Mouse (Mus musculus) heart, embryonic 11.5 days (tissue): ENCODE measurements around the gene Aacs. TPM values are rescaled to one million over a fixed set of nuclear protein-coding genes. Genes with fewer than 3 reads are reported as not detected.
A peak's percentile ranks its signal among the peaks of the same experiment; 100 is the strongest.

Source experiments
- ATAC-seq: fragments of 200-750 bp; cut with Nextera tagmentation; replicated peaks from 2 replicates; pipeline ENCODE4 v1.8.0; 2017; ENCODE audit warnings: moderate library complexity; ENCODE audit not compliant: insufficient number of reproducible peaks, low FRiP score, low TSS enrichment
- H3K27ac ChIP-seq: fragments of 300-500 bp; sonication (generic); 2 replicates; pipeline ENCODE4 v1.5.1; 2014; ENCODE audit warnings: mild to moderate bottlenecking, low read depth, low read length
- H3K27me3 ChIP-seq: fragments of 300-500 bp; sonication (generic); 2 replicates; pipeline ENCODE4 v1.6.1; 2014; ENCODE audit warnings: mild to moderate bottlenecking, low read length, mixed read lengths; ENCODE audit not compliant: control insufficient read depth, insufficient read depth
- H3K36me3 ChIP-seq: fragments of 300-500 bp; sonication (generic); 2 replicates; pipeline ENCODE4 v1.6.1; 2014; ENCODE audit warnings: mild to moderate bottlenecking, low read length, moderate library complexity, mixed read lengths; ENCODE audit not compliant: control insufficient read depth, insufficient read depth
- H3K4me1 ChIP-seq: fragments of 300-500 bp; sonication (generic); 2 replicates; pipeline ENCODE4 v1.6.1; 2014; ENCODE audit warnings: low read length; ENCODE audit not compliant: control insufficient read depth, insufficient read depth
- H3K4me2 ChIP-seq: fragments of 300-500 bp; sonication (generic); 2 replicates; pipeline ENCODE4 v1.6.1; 2014; ENCODE audit warnings: mild to moderate bottlenecking, moderate library complexity
- H3K4me3 ChIP-seq: fragments of 300-500 bp; sonication (generic); 2 replicates; pipeline ENCODE4 v1.5.1; 2014; ENCODE audit warnings: low read depth, low read length
- H3K9ac ChIP-seq: fragments of 300-500 bp; sonication (generic); 2 replicates; pipeline ENCODE4 v1.6.1; 2014; ENCODE audit warnings: mild to moderate bottlenecking, low read depth, low read length, moderate library complexity
- H3K9me3 ChIP-seq: fragments of 300-500 bp; sonication (generic); replicated peaks from 2 replicates; pipeline ENCODE4 v1.6.1; 2016; ENCODE audit warnings: low read length; ENCODE audit not compliant: control insufficient read depth
- WGBS: fragments of 180-500 bp; shearing (Covaris S2); extraction: QIAGEN DNeasy Blood & Tissue Kit; methylation state at CpG from one replicate; pipeline ENCODE4 v1.1.7; 2014; ENCODE audit not compliant: insufficient replicate concordance; 5-methylcytosine and 5-hydroxymethylcytosine counted together
- polyA plus RNA-seq: library from polyadenylated mRNA; unstranded; fragments of >200 nt; fragmentation: Nextera tagmentation; extraction: Ambion mirVana; gene quantifications from 2 replicates; pipeline ENCODE4 v1.2.1, GENCODE M21; 2014

The Aacs gene
- polyA plus RNA-seq, 1 experiment from 2014 or later = 14.2 TPM

DNA sequence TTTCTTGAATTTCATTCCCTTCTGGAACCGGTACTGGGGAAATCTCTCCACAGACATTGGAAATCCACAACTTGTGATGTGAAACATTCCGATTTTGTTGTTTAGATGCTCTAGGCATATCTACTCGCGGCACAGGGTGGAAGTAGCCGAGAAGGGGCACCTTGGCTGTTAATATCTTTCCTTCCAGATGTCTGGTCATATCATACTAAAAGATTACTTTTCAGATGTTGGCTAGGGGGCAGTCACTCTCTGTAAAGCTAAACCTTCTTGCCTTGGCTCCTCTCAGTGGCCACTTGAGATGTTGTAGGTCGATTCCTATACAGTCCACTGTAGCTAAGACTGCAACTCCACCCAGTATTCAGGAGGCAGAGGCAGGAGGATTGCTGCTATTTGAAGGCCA lies 19.5 kb upstream of the Aacs start:
- Histone ChIP-seq H3K27me3 (no peaks in the 10 kb centered on the region), H3K27ac (no peak overlapping the region), H3K4me3 (no peak overlapping the region), H3K9ac (no peak overlapping the region), H3K4me2 (no peak overlapping the region), H3K4me1 (no peaks in the 10 kb centered on the region), H3K9me3 (no peaks in the 10 kb centered on the region), H3K36me3 (peaks cover 7% of the 10 kb centered on the region)
- WGBS = 82% methylated on average over 6 of the region's 6 CpGs
- no peak for ATAC-seq

DNA sequence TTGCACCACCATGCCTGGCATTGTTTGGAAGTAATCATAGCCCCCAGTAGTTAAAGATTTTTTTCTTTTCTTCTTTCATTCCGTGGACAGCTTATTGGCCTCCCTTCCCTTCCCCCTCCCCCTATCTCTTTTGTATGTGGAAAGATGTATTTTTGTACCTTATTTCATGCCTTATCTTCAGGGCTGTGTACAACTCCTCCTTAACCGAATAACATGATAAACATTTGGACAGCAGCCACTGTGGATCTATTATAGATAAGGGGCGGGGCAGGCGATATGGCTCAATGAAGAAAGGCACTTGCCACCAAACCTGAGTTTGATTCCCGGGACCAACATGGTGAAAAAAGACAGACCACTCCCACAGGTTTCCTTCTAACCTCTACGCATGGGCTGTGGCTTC lies 18.1 kb upstream of the Aacs start:
- H3K4me3 ChIP-seq = no peak overlapping the region
- peaks cover 7% of the 10 kb centered on the region for H3K36me3 ChIP-seq
- no peaks in the 10 kb centered on the region for H3K27me3 ChIP-seq
- no peak overlapping the region for H3K9ac ChIP-seq
- H3K27ac ChIP-seq = no peak overlapping the region
- WGBS = 82% methylated on average over 6 of the region's 6 CpGs
- ATAC-seq = no peak
- no peaks in the 10 kb centered on the region for H3K9me3 ChIP-seq
- H3K4me2 ChIP-seq = no peak overlapping the region
- no peaks in the 10 kb centered on the region for H3K4me1 ChIP-seq

DNA sequence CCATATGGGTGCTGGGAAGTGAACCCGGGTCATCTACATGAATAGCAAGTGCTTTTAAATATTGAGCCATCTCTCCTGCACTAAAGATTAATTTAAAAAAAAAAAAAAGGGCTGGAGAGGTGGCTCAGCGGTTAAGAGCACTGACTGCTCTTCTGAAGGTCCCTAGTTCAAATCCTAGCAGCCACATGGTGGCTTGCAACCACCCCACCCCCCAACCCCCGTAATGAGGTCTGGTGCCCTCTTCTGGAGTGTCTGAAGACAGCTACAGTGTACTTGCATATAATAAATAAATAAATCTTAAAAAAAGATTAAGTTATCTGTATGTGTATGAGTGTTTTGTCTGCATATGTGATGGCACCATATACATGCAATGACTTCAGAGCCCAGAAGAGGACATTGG lies 15.0 kb upstream of the Aacs start:
- no peak overlapping the region for H3K9ac ChIP-seq
- H3K27me3 ChIP-seq = no peaks in the 10 kb centered on the region
- 0 out of 2 replicates have a peak, but pooled peaks cover 2% of the 10 kb centered on the region for H3K4me1 ChIP-seq
- no peak overlapping the region for H3K4me3 ChIP-seq
- H3K27ac ChIP-seq = no peak overlapping the region
- no peak overlapping the region for H3K4me2 ChIP-seq
- WGBS = 82% methylated on average over 3 of the region's 3 CpGs
- H3K36me3 ChIP-seq = no peaks in the 10 kb centered on the region
- no peaks in the 10 kb centered on the region for H3K9me3 ChIP-seq
- no peak for ATAC-seq

DNA sequence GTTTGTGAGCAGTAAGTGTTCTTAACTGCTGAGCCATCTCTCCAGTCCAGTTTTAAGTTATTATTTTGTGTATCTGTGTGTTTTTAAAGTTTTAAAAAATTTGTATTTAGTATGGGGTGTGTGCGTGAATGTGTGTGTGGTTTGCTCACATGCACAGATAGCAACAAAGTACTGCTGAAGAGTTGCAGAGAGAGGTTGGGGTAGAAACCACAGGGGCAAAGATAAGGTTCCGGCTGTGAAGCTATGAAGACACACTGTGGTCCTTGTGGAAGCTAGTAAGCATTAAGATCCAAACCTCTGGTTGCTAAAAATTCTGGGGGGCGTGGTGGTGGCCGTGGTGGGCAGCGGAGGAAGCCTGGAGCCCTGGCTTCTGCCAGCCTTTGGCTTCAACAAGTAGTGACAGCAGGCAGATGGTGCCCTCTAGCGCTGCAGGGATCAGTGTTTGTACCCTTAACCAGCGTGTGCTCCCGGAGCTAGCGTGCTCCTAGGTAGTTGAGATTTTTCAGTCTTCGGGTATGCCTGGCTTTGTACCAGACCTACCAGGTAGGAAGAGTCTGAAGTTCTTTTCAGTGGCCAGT lies 13.7 kb upstream of the Aacs start:
- H3K4me2 ChIP-seq = no peak overlapping the region
- no peaks in the 10 kb centered on the region for H3K27me3 ChIP-seq
- no peak overlapping the region for H3K4me3 ChIP-seq
- H3K4me1 ChIP-seq = 0 out of 2 replicates have a peak, but pooled peaks cover 2% of the 10 kb centered on the region
- 43% methylated on average over 10 of the region's 10 CpGs for WGBS
- H3K27ac ChIP-seq = no peak overlapping the region
- ATAC-seq = no peak
- H3K9ac ChIP-seq = 0 out of 2 replicates have a peak overlapping the region, but pooled peaks have one; percentile 10
- H3K9me3 ChIP-seq = no peaks in the 10 kb centered on the region
- no peaks in the 10 kb centered on the region for H3K36me3 ChIP-seq

DNA sequence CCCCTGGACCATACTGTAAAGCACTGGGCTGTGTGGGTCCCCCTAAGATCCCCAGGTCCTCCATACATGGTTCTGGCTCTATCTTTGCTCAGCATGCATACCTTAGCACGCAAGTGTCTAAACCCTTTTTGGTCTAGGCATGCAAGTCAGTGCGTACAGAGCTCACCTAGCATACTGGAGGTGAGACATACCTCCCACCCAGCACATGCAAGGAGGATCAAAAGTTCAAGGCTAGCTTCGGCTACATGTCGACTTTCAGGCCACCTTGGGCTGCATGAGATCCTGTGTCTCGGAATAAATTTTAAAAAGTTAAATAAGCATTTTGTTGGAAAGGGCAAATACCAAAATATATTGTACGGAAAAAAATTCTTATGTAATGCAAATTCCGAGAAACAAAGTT lies 10.4 kb upstream of the Aacs start:
- H3K4me1 ChIP-seq = 0 out of 2 replicates have a peak, but pooled peaks cover 2% of the 10 kb centered on the region
- no peak overlapping the region for H3K9ac ChIP-seq
- no peaks in the 10 kb centered on the region for H3K9me3 ChIP-seq
- no peaks in the 10 kb centered on the region for H3K36me3 ChIP-seq
- H3K27me3 ChIP-seq = no peaks in the 10 kb centered on the region
- H3K27ac ChIP-seq = peak overlapping the region; percentile 7; the same call in 1 of the 2 replicates
- H3K4me2 ChIP-seq = peak overlapping the region; percentile 67
- no peak for ATAC-seq
- 40% methylated on average over 7 of the region's 7 CpGs for WGBS
- no peak overlapping the region for H3K4me3 ChIP-seq

DNA sequence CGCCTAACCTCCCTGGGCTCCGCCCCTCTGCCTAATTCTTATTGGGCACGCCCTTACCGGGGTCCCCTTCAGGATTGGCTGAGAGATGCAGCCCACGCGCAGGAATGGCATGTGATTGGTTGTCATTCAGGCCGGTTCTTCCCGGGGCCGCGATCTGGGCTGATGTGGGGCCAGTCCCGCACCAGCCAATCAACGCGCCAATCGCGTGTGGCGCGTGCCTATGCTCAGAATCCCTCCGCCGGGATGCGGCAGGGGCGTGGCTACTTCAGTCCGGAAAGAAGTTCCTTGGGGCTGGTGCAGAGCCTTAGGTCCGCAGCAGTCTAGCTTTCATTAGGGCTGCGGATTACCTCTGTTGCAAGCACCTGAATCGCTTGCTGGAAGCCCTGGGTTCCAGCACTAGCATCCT lies 9.9 kb upstream of the Aacs start:
- Histone ChIP-seq H3K4me1 (0 out of 2 replicates have a peak, but pooled peaks cover 2% of the 10 kb centered on the region), H3K9ac (peak overlapping the region; percentile 47; the same call in 1 of the 2 replicates), H3K4me2 (peak overlapping the region; percentile 67), H3K27ac (no peak overlapping the region), H3K9me3 (no peaks in the 10 kb centered on the region), H3K36me3 (no peaks in the 10 kb centered on the region), H3K4me3 (peak overlapping the region; percentile 34), H3K27me3 (no peaks in the 10 kb centered on the region)
- WGBS = under 1% methylated on average over 25 of the region's 25 CpGs
- ATAC-seq = peak; percentile 99

DNA sequence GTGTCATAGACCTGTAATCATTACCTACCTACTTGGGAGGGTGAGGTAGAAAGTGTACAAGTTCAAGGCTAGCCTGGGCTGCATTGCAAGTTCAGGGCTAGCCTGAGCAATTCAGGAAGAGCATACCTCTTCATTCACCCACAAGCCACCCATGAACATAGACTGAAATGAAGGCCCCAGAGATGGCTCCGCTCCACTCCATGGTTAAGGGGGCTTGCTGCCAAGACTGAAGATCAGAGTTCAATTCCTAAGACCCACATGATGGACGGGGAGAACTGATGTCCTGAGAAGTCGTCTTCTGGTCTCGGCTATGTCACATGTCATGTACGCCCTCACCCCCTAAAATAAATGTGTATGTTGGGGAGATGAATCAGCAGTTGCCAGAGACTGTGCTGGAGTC lies 9.1 kb upstream of the Aacs start:
- 92% methylated on average over 5 of the region's 5 CpGs for WGBS
- no peak overlapping the region for H3K9ac ChIP-seq
- H3K36me3 ChIP-seq = no peaks in the 10 kb centered on the region
- 0 out of 2 replicates have a peak, but pooled peaks cover 2% of the 10 kb centered on the region for H3K4me1 ChIP-seq
- no peak for ATAC-seq
- H3K27me3 ChIP-seq = no peaks in the 10 kb centered on the region
- H3K4me2 ChIP-seq = peak overlapping the region; percentile 67; the same call in 1 of the 2 replicates
- no peaks in the 10 kb centered on the region for H3K9me3 ChIP-seq
- H3K27ac ChIP-seq = no peak overlapping the region
- no peak overlapping the region for H3K4me3 ChIP-seq

DNA sequence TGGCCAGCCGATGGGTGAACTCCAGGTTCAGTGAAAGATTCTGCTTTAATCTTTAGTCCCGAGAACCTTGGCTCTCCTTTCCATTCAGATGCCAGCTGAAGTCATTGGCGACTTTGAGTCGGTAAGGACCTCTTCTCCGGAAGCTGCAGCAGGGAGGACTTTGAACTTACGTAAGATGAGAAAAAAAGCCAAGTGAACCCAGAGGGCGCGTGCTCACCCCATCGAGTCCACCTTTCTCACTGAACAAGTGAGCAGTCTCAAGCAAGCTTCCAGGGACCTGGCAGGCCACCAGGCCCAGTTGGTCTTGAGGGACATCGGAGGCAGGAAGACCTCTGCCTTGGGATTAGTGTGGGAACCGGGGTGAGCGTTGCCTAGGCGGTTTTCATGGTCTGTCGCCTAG lies 8.4 kb upstream of the Aacs start:
- Histone ChIP-seq H3K27me3 (no peaks in the 10 kb centered on the region), H3K4me2 (no peak overlapping the region), H3K4me3 (no peak overlapping the region), H3K9ac (no peak overlapping the region), H3K27ac (no peak overlapping the region), H3K4me1 (0 out of 2 replicates have a peak, but pooled peaks cover 2% of the 10 kb centered on the region), H3K9me3 (no peaks in the 10 kb centered on the region), H3K36me3 (no peaks in the 10 kb centered on the region)
- WGBS = 84% methylated on average over 14 of the region's 14 CpGs
- no peak for ATAC-seq

DNA sequence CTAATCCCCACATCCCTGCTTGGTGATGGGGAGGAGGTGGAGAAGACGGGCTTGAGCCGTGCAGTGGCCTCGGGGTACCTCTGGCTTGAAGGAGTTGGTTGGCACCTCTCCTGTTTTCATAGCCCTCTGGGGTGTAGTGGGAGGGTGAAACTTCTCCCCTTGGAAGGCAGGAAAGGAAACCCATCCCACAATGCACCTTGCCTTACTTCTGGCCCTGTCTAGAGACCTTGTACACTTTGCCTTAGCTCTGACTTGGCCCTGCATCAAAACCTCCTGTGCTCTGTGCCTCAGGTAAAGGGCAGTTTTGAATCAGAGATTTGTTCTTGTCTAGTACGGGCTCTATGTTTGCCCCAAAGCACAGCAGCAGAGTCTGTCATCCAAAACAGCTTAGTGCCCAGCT lies 4.9 kb upstream of the Aacs start:
- no peak for ATAC-seq
- H3K27me3 ChIP-seq = no peaks in the 10 kb centered on the region

More for the DNA sequence above, 4.9 kb upstream of the Aacs start:
- no peak overlapping the region for H3K27ac ChIP-seq
- H3K36me3 ChIP-seq = no peaks in the 10 kb centered on the region
- H3K9me3 ChIP-seq = no peaks in the 10 kb centered on the region
- no peak overlapping the region for H3K4me3 ChIP-seq
- WGBS = 79% methylated on average over 4 of the region's 4 CpGs
- no peak overlapping the region for H3K9ac ChIP-seq
- H3K4me2 ChIP-seq = no peak overlapping the region
- no peaks in the 10 kb centered on the region for H3K4me1 ChIP-seq
